In the genomic region with DNA sequence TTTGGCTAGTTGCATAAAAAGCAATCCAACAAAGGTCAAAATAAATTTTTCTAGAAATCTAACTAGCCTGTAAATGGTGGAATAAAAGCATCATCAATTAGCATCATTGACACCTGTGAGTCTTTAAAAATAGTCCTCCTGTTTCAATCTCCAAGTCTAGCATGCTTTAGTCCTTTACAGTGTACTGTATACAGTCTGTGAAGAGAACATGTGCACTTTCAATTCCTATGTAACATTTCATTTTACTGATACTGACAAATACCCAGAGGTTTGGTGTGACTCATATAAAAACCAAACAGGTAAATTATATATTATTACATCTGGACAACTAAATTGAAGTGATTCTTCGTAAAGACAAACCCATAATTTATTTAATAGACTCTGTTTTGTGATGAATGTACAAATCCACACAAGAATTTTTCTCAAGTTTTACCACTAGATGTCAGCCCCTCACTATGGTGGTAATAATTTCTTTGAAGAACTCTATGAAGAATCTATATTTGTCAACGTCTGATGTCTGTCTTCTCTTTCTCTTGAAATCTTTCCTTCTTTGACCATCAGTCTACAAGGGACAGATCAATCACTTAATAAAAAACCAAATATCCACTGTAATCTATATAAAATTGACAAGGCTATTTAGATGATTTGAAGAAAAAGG, we compare ENCODE assay signal across 11 mouse cellular contexts. TPM values are rescaled to one million over a fixed set of nuclear protein-coding genes. Genes with fewer than 3 reads are reported as not detected.
DNase-seq lines count a peak whose midpoint lies in the region; ATAC-seq lines count a peak whose summit lies in the region.
"Had no signal": no experiment of that assay in that cellular context is flagged by ENCODE, and none has a peak within 500 bp of the region (broad histone marks: within the 10 kb centered on the region; RNA-seq: fewer than 3 reads in every experiment).

No protein-coding gene starts in this region.

- no peaks in the 10 kb centered on the region for H3K4me1 ChIP-seq in hindbrain, embryonic 15.5 days (replicated peaks)
- H3K4me1 ChIP-seq in hindbrain, embryonic 12.5 days, result no peaks in the 10 kb centered on the region
- H3K4me1 ChIP-seq: liver, embryonic 15.5 days had no signal

- WGBS in hindbrain, embryonic 15.5 days, result 30% methylated on average over 2 of the region's 2 CpGs
- WGBS in hindbrain, embryonic 12.5 days, result 54% methylated on average over 2 of the region's 2 CpGs

- DNase-seq in A20 (ENCODE audit: low read depth, low spot score) (peak; percentile 19), adipocyte (ENCODE audit: low spot score) (peak; percentile 71)
- DNase-seq in lung, postnatal 10 days, result peak; percentile 22
- DNase-seq in spleen, adult 18-20 months, result no peak
- no peak for DNase-seq in spleen, postnatal 14 days (ENCODE audit: low spot score in 2 of 2)
- no peak for DNase-seq in frontal cortex, postnatal 25 days (ENCODE audit: low spot score in 2 of 2)
- DNase-seq: heart, postnatal 4 days; right cerebral cortex, postnatal 4 days had no signal

- no peaks in the 10 kb centered on the region for H3K27me3 ChIP-seq in hindbrain, embryonic 15.5 days
- no peaks in the 10 kb centered on the region for H3K27me3 ChIP-seq in hindbrain, embryonic 12.5 days
- H3K27me3 ChIP-seq: liver, embryonic 15.5 days had no signal

- no peaks in the 10 kb centered on the region for H3K9me3 ChIP-seq in hindbrain, embryonic 15.5 days
- H3K9me3 ChIP-seq in hindbrain, embryonic 12.5 days (replicated peaks), result no peaks in the 10 kb centered on the region
- H3K9me3 ChIP-seq: liver, embryonic 15.5 days had no signal

- no peak overlapping the region for H3K4me3 ChIP-seq in hindbrain, embryonic 15.5 days
- no peak overlapping the region for H3K4me3 ChIP-seq in hindbrain, embryonic 12.5 days
- H3K4me3 ChIP-seq: liver, embryonic 15.5 days had no signal

- no peak overlapping the region for H3K9ac ChIP-seq in hindbrain, embryonic 15.5 days
- no peak overlapping the region for H3K9ac ChIP-seq in hindbrain, embryonic 12.5 days
- H3K9ac ChIP-seq: liver, embryonic 15.5 days had no signal

- no peak overlapping the region for H3K4me2 ChIP-seq in hindbrain, embryonic 15.5 days
- no peak overlapping the region for H3K4me2 ChIP-seq in hindbrain, embryonic 12.5 days (replicated peaks)
- H3K4me2 ChIP-seq: liver, embryonic 15.5 days had no signal

- no peaks in the 10 kb centered on the region for H3K36me3 ChIP-seq in hindbrain, embryonic 15.5 days
- H3K36me3 ChIP-seq in hindbrain, embryonic 12.5 days, result no peaks in the 10 kb centered on the region
- H3K36me3 ChIP-seq: liver, embryonic 15.5 days had no signal

- ATAC-seq in hindbrain, embryonic 15.5 days (ENCODE audit: low FRiP score, low read depth), result 0 out of 2 replicates have a peak, but pooled peaks have one; percentile 38
- no peak for ATAC-seq in hindbrain, embryonic 12.5 days (ENCODE audit: low FRiP score)

- no peak overlapping the region for H3K27ac ChIP-seq in hindbrain, embryonic 15.5 days (replicated peaks)
- no peak overlapping the region for H3K27ac ChIP-seq in hindbrain, embryonic 12.5 days
- H3K27ac ChIP-seq: liver, embryonic 15.5 days had no signal

RNA-seq across cellular contexts. Expression of a gene that starts 39.2 kb away (rescaled TPM):
- 53.5 and 55.4 TPM in 2 replicates for polyA plus RNA-seq in hindbrain, embryonic 15.5 days (2015; fragmentation: Nextera tagmentation; extraction: Ambion mirVana)
- 64.8 and 72.4 TPM in 2 replicates for polyA plus RNA-seq in hindbrain, embryonic 12.5 days (2016; fragmentation: Nextera tagmentation; extraction: Ambion mirVana)

RNA-seq across cellular contexts. Expression of a gene that starts 39.4 kb away (rescaled TPM):
- polyA plus RNA-seq in hindbrain, embryonic 15.5 days (2015; fragmentation: Nextera tagmentation; extraction: Ambion mirVana), result 14.6 and 15.1 TPM in 2 replicates
- 19.7 and 20.8 TPM in 2 replicates for polyA plus RNA-seq in hindbrain, embryonic 12.5 days (2016; fragmentation: Nextera tagmentation; extraction: Ambion mirVana)

Comparison
In these comparisons a context has a peak if more than half of its experiments do, and no peak if none do; other contexts are left out.
1. DNase-seq: peak in A20 (single experiment), adipocyte (single experiment) and lung, postnatal 10 days (single experiment); none in spleen, adult 18-20 months (0 of 2), spleen, postnatal 14 days (0 of 2) and frontal cortex, postnatal 25 days (0 of 2).